Mouse (Mus musculus) spleen, adult 12 weeks (tissue): ENCODE data around the gene Nudt4.
A peak's percentile ranks its signal among the peaks of the same experiment; 100 is the strongest.
"Not testable (repeated sequence)": the region's sequence is repeated elsewhere in the genome, so short reads cannot be mapped to it uniquely, and the experiment has no call there.

Experiments
- DNase-seq: peaks from one replicate; pipeline ENCODE4 v3.0.0; 2022; ENCODE audit warnings: low spot score

Nudt4 gene

DNA sequence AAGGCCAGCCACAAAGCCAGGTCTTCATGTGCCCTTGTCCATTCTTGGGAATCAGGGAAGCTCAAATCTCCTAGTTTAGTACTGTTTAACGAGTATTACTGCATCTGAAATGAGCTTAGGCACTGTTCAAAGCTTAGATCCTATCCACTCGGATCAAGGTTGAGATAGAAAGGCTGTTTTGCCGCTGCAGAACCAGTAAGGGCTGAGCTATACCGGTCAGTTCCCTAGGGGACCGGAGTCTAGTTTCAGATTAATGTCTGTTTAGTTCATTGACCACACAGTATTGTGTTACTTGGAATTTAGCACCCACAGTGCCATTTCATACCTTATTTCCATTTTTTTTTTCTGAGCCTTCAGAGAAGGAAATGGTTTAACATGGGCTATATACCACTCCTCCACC lies 3.6 kb upstream of the Nudt4 start:
- DNase-seq, result no peak

DNA sequence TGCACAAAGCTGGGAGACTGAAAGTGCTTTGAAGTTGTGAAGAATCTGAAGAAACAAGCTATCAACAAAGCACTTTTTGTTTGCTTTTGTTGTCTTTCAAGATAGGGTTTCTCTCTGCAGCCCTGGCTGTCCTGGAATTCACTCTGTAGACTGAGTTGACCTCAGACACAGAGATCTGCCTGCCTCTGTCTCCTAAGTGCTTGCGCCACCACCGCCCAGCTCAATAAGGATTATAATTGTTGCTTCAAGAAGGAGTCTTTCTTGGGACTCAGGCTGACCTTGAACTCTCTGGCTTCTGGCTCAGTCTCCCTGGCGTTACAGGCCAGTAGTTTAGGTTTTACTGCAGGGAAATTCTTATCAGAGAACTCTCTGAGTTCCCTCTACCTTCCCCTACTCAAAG lies 2.8 kb upstream of the Nudt4 start:
- DNase-seq, result no peak

DNA sequence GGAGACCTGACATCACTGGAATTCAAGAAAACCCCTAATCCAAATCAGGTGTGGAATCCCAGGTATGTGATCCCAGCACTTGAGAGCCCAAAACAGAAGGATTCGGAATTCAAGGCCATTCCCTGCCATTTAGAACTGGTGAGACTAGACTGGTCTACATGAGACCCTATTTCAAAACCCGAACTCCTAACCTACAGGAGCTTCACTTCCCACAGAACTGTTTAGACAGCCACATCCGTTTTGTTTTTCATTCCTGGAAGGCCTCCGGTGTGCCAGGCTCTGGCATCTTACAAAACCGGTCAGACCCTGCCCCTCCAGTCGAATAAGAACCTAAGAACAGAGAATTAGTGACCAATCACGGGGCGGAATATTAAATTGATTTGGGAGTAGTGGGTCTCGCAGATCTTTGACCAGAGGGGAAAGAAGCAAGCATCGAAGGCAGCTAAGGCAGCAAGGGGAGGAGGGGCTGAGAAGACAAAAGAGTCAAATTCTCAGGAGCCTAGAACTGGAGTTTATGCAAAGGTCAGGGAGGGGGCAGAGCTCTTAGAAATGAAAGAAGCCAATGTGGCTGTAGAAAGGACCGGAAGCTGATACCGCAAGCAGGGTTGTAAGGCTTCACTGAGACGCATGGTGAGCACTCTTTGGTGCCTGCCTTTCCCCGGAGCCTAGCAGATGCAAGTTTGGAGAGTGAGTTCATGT lies 1.4 kb upstream of the Nudt4 start:
- DNase-seq, result no peak

DNA sequence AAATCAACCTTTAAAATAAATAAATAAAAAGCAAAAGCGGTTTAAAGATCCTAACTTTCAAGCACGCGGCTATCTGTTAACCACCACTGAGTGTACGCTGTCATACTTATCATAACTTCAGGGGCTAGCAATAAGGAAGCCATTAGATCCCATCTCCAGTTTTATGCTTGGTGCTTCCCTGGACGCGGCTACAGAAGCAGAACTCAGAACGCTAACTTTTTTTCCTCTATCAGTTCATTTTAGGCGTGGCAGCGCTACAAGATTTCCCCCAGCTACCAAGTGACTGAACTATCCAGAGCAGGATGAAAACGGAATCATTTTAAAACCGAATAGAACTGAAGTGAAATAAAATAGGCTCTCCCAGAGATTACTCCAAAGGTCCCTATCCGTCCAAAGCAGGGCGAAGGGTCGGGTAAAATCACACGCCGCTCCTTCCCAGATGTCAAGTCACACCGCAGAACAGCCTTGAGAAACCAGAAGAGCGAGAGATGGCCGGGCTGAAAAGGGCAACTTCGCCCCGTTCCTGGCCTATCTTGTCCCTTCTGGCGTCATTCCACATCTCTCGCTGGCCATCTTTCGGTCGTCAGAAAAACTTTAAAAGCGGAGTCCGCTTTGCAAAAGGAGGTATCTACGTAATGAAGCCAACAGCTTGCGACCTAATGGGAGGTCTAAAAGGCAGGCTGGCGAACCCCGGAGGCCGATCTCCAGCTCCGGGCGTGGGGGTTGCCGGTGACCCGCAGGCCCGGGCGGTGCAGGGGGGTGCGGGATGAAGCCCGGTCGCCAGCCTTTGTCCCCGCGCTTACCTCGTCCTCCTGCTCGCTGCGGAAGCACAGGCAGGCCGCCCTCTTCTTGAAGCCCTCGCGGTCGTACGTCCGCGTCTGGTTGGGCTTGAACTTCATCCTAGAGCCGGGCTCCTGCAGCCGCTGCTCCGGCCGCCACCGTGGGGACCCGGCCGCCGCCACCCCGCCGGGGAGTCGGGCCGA lies 796 bp downstream of the Nudt4 start:
- DNase-seq, result peak; percentile 42

DNA sequence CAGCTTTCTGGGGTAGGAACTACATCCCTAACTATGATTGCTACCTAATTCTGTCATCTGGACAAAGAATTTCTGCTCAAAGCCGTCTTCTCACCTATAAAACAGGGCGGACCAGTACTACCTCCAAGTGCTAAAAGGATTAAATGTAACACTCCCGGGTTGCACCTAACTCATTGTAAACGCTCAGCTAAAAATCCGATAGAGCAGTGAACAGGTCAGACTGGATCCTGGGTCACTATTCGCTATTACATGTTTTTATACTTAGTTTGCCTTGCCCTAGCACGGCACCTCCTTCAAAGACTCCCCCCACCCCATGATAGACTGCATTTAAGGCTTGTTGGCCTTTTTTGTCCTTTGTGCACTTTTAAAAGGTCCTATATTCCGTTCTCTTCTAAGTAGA lies 1.6 kb downstream of the Nudt4 start:
- no peak for DNase-seq

DNA sequence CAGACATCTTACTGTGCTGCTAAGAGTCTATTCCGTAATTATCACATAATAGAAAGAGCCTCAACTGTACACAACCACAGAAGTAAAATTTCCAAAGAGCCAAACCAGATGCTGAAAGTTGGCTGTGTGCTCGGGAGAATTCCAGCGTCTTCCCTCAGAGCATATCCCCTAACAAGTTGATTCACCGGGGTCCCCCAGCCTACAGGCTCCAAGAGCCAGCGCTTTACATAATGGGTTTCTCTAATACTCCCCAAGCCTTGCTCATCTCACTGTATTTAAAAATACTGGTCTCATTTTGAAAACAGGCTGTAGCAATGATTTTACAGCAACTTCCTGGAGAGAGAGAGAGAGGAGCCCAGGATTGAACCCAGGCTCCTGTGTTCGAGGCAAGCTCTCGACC lies 2.3 kb downstream of the Nudt4 start:
- DNase-seq, result no peak

DNA sequence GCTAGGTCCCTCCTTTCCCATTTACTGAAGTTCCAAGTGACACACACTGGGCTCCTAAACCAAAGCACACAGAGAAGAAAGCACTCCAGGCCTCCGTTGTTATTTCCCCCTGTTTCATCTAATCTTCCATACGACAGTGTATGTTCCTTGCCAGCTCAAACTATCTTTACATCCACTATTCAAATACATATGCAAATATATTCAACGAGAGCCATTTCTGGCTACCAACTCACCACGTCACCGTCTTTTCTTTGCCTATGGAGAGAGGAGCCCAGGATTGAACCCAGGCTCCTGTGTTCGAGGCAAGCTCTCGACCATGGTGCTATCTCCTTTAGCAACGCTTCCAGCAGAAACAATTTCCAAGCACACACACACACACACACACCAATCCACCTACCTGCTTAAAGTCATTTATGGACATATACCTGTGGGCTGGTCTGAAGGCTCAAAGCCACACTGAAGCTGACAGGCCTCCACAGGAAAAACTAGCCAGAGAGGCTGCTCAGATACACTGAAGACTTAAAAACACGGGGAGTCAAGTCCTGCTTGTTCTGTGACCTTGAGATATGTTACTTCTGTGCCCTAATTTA lies 3.5 kb downstream of the Nudt4 start:
- DNase-seq, result no peak

DNA sequence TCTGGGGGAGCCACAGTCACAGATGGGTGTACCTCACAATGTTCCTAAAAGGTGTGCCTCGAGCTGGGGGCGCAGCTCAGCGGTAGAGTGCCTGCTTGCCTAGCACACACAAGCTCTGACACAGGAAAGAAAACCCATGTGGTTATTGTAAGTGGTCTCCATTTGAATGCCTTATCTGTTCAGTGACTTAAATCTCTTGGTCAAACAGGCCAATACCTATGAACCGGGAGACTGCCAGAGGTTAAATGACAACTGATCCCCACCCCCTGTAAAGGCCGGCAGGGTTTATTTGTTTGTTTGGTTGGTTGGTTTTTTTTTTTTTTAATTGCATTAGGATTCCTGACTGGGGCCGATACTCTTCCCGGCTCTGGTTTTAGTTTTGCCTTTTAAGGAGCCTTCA lies 4.5 kb downstream of the Nudt4 start:
- no peak for DNase-seq

DNA sequence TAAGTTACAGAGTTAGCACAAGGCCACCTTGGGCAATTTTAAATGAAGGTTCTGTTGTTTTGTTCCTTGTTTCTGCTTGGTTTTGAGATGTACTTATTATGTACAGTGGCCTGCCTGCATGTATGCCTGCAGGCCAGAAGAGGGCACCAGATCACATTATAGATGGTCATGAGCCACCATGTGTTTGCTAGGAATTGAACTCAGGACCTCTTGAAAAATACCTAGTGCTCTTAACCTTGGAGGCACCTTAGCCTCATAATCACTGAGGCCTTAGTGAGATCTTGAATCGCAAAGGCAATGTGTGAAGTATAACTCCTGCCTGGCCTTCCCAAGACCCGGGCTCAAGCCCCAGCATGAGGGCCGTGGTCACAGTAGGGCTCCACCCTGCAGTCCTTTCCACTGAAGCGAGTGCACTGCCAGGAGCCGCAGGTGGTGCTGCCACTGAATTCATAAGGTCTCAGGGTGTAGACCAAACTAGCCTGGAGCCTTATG lies 6.6 kb downstream of the Nudt4 start:
- no peak for DNase-seq

DNA sequence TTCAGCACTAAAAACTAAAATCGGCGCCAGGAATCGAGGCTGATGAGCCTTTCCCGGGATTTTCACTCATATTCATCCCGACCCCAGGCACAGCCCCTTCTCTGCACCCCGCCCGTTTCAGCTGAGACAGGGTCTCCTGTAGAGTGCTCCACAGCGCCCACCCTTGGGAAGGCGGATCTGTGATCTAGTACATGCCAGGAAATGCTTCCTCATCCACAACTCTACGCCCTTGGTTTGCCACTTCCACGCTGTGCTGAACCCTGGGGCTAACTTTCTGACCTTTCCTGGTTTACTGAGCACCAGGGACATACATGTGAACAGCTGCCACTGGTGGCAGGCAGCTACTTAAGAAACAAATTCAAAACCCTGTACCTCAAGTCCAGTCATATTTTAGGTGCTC lies 8.1 kb downstream of the Nudt4 start:
- no peak for DNase-seq

DNA sequence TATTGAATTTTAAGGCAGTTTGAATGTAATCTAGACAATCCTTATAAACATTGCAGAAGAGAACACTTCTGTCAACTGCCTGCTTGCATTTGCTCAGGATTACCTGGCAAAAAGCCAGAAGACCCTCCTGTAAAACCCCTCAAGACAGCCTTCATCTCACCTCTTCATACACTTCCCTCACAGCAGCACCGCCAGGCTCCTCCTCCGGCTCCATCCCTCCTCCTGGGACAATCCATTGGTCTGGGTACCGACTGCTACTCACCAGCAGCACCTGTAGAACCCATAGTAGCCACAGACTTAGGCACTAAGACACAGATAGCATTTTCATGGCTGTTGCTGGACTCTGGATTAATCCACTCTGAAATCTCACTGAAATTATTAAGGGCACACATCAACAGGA lies 11.6 kb downstream of the Nudt4 start:
- DNase-seq, result no peak

DNA sequence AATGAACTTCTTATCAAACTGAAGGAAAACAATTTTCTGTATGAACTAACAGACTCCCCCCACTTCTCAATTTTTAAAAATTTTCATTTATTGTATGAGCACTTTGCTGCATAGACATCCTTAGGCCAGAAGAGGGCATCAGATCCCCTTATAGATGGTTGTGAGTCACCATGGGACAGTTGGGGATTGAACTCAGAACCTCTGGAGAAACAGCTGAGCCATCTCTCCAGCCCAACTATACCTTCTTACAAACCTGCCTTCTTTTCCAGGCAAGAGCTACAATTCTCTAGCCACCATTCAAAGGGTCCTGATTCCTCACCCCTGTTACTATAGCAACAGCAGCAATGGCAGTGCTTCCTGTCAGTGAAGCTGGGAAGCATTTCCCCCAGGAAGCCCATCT lies 12.2 kb downstream of the Nudt4 start:
- no peak for DNase-seq

DNA sequence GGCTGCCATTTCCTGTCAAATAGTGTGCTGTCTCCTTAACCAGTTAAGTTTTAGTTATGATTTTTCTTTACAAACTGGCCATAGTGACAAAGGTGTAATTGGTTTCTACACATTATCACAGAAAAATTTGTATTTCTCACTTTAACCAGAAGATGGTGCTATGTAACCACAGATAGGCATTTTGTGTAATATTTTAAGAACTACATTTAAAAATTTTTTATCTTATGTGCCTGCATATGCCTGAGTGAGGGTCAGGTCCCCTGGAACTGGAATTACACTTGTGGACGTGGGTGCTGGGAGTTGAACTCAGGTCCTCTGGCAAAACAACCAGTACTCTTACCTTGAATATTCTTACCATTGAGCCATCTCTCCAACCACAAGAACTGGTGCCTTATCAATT lies 13.4 kb downstream of the Nudt4 start:
- DNase-seq, result no peak

DNA sequence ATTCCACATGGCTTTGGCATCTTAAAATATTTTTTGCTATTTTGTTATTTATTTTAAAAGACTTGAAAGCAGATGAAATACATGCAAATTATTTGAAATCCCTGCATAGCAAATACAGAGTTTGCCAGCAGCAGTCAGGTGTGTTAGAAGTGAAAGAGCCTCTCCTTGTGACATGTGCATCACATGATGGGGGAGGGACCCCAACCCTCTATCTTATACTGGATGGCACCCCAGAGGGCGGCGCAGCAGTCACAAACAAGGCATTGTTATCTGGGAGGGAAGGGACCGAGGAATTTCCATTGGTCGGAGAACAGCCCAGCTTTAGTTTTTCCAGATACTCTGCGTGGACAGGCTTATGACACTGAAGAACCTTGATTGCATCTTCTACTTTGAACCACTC lies 14.9 kb downstream of the Nudt4 start:
- DNase-seq, result not testable (repeated sequence)

DNA sequence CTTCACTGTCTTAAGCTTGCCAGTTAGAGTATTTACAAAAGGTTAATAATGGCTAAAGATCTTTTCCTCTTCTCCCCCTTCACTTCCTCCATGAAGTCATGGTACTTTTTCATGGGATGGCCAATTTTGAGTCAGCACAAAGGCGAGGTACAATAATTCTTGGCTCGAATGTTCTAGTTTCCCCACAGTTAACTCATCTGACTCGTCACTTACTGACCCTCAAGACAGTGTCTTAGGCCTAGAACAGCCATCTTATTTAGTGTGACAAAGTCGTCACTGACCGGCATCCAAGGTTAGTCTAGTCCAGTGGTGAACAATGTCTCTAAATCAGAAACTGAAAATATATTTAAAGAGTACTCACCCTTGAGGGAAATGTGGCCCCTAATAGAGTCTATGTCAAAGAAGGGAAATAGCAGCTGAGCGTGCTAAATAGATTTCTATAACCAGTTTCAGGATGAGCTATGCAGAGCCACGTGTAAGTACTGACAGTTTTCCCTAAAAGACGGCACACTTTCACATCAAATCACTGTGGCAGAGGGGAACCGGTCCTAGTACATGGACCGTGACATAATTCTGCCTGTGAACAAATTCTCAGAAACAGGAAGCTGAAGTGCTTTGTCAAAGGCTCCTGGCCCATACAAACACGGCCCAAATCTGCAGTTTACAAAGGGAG lies 15.7 kb downstream of the Nudt4 start:
- DNase-seq, result no peak

DNA sequence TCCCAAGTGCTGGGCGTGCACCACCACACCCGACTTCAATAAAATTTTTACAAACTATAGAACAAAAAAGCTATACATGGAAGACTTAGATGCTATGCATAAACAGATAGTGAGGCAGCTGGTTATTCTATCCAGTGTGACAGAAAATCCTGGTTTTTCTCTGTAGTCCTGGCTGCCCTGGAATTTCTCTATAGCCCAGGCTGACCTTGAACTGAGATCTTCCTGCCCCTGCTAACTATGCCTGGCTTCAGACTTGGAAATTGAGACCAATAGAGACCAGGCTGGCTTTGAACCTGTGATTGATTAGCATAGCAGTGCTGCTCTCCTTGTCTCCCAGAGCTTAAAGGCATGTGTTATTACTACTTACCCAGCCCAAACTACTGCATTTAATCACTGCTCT lies 17.8 kb downstream of the Nudt4 start:
- DNase-seq, result no peak

DNA sequence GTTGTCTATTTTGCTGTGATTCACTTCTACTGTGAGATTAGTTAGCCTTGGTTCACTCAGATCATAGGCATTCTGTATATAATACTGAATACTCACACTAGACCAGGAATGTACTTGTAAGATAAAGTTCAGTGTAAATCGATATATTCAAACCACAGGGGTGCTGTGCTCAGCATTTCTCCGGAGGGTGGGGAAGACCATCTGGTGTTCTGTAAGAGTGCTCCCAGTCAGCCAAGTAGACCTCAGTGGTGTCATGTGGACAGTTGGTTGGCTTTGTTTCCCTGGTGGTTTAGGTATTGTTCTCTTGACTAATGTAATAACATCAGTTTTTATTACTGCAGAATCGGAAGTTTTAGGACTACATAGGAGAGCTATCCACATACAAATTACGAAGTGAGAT lies 18.9 kb downstream of the Nudt4 start:
- no peak for DNase-seq

DNA sequence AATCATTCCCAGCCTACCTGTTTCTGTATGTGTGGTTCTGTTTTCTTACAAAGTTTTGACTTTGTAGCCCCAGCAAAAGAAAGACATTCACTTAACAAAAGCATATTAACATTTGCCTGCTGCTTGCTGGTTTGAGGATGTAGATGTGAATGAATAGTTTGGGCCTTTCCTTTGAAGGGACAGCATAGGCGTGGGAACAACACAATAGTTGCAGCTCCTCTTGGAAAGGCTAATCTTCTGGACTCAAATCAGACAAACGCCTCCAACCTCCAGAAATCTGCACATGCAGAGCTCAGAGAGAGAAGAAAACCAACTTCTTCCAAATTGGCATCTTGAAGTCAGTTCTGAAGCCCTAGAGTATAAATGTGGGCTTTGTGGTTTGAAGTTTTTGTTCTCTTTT lies 19.3 kb downstream of the Nudt4 start:
- no peak for DNase-seq

DNA sequence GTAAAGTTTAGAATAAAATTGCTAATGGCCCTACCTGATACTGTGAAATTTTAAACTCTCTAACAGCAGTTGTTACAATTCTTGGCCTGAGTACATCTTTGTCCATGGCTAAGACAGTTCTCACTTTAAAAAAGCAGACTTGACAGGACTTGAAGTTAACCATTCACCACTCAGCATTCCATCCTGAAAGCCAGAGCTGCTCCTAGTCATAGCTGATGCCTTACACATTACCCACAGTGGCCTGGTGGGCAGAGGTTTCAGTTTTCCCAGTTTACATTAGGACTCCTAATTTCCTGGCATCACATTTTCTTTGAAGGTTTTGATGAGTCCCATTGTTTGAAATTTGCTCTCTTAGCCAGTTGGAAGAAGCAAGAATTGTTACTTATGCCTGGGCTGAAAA lies 19.9 kb downstream of the Nudt4 start:
- no peak for DNase-seq

DNA sequence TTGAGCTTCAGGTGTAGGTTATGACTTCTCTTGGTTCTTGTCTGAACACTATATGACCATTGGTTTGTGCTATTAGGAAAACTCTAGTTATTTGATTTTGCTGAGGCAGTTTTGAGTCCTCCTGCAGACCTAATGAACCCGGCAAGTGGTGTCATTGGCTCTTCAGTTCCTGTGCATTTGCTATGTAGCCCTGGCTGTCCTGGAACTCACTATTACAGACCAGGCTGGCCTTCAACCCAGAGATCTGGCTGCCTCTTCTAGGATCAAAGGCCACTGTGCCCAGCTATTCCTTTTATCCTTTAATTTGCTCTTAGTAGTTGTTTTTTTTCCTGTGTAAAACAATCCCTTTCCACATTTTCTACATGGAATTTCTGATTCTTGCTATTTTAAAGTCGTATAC lies 20.6 kb downstream of the Nudt4 start:
- DNase-seq, result no peak

DNA sequence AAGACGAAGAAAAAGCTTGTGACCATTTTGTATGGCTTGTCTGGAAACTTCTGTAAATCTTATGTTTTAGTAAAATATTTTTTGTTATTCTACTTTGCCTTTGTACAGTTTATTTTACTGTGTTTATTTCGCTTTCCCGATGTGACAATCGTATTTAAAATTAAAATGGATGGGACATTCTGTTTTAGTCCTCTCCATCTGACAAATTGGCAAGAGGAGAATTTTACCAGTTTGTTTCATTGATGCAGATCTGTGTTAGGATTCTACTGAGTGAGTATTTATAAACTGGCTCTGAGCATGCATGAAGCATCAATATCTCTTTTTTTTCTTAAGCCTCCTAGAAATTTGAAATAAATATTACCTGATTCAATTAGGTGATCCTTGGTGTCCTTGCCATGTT lies 21.0 kb downstream of the Nudt4 start:
- DNase-seq, result no peak

DNA sequence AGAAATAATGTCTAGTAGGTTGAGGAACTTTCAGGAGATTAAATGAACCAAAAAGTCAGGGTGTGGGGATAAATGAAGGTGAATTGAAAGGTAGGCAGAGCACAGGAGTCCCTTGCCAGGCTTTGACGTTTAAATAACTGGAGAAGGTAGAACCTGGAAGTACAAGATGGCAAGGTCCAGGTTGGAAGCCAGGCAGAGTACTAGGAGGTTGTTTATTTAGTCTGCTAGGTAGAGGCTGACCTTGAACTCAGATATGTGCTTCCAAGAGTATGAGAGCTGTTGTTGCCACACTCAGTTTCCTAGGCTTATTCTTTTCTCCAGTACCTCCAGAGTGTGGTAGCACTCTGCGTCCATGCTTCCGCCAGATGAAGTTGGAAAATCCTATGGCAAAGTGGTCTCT lies 24.1 kb downstream of the Nudt4 start:
- no peak for DNase-seq
